Mouse (Mus musculus) hindbrain, embryonic 11.5 days (tissue): ENCODE results near the gene Serpina12. TPM values are rescaled to one million over a fixed set of nuclear protein-coding genes. Genes with fewer than 3 reads are reported as not detected.

Experiments used
- ATAC-seq: fragments of 200-750 bp; cut with Nextera tagmentation; 2 replicates; pipeline ENCODE4 v1.8.0; 2017; ENCODE audit warnings: mild to moderate bottlenecking, moderate TSS enrichment, moderate library complexity; ENCODE audit not compliant: low FRiP score
- DNase-seq: peaks from one replicate; pipeline ENCODE4 v3.0.0-alpha.2; 2015; ENCODE audit warnings: low spot score
- H3K27ac ChIP-seq: fragments of 300-500 bp; sonication (generic); 2 replicates; pipeline ENCODE4 v1.5.1; 2014; ENCODE audit warnings: mild to moderate bottlenecking, low read depth, low read length
- H3K27me3 ChIP-seq: fragments of 300-500 bp; sonication (generic); 2 replicates; pipeline ENCODE4 v1.6.1; 2014; ENCODE audit warnings: mild to moderate bottlenecking, low read length, moderate library complexity, mixed read lengths; ENCODE audit not compliant: control insufficient read depth, insufficient read depth
- H3K36me3 ChIP-seq: fragments of 300-500 bp; sonication (generic); 2 replicates; pipeline ENCODE4 v1.6.1; 2014; ENCODE audit warnings: mild to moderate bottlenecking, low read length, moderate library complexity, mixed read lengths; ENCODE audit not compliant: control insufficient read depth, insufficient read depth
- H3K4me1 ChIP-seq: fragments of 300-500 bp; sonication (generic); replicated peaks from 2 replicates; pipeline ENCODE4 v1.6.1; 2014; ENCODE audit warnings: low read length, mixed read lengths; ENCODE audit not compliant: control insufficient read depth, insufficient read depth
- H3K4me2 ChIP-seq: fragments of 300-500 bp; sonication (generic); replicated peaks from 2 replicates; pipeline ENCODE4 v1.6.1; 2014; ENCODE audit warnings: mild to moderate bottlenecking, low read depth, low read length
- H3K4me3 ChIP-seq: fragments of 300-500 bp; sonication (generic); 2 replicates; pipeline ENCODE4 v1.5.1; 2014; ENCODE audit warnings: low read depth, low read length
- H3K9ac ChIP-seq: fragments of 300-500 bp; sonication (generic); 2 replicates; pipeline ENCODE4 v1.6.1; 2014; ENCODE audit warnings: low read depth, low read length
- H3K9me3 ChIP-seq: fragments of 300-500 bp; sonication (generic); 2 replicates; pipeline ENCODE4 v1.6.1; 2016; ENCODE audit warnings: low read length; ENCODE audit not compliant: control insufficient read depth
- WGBS: fragments of 180-500 bp; shearing (Covaris S2); extraction: QIAGEN DNeasy Blood & Tissue Kit; methylation state at CpG from one replicate; pipeline ENCODE4 v1.1.7; 2014; 5-methylcytosine and 5-hydroxymethylcytosine counted together
- polyA plus RNA-seq: library from polyadenylated mRNA; unstranded; fragments of >200 nt; fragmentation: Nextera tagmentation; extraction: Ambion mirVana; gene quantifications from 2 replicates; pipeline ENCODE4 v1.2.1, GENCODE M21; 2014

The Serpina12 gene
- polyA plus RNA-seq, 1 experiment from 2014 or later, result not detected

DNA sequence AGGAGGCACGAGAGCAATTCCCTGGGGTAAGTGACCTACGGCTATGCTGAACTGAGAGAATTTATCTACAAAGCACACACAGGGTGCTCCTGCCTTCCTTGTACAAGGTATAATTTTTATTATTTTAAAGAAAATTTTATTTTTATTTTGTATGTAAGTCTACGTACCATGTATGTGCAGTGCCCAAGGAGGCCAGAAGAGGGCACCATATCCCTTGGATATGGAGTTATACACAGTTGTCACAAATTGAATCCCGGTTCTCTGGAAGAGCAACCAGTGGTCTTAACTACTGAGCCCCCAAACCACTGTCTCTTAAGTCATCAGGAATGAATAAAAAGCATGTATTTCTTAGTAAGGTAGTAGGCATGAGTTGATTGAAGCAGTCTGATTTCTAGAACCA is 59.3 kb downstream of the Serpina12 start:
- Histone ChIP-seq H3K9ac (no peak overlapping the region), H3K36me3 (no peaks in the 10 kb centered on the region), H3K4me1 (no peaks in the 10 kb centered on the region), H3K4me2 (no peak overlapping the region), H3K27ac (no peak overlapping the region), H3K27me3 (no peaks in the 10 kb centered on the region), H3K9me3 (no peaks in the 10 kb centered on the region), H3K4me3 (no peak overlapping the region)
- ATAC-seq (no peak), DNase-seq (peak; percentile 65)
- WGBS, result 63% methylated on average over 4 of the region's 4 CpGs

GRCm38 (mm10) chr12:103981646-103982360 is 62.4 kb downstream of the Serpina12 start:
- Histone ChIP-seq H3K4me2 (no peak overlapping the region), H3K9ac (no peak overlapping the region), H3K36me3 (no peaks in the 10 kb centered on the region), H3K27ac (no peak overlapping the region), H3K27me3 (no peaks in the 10 kb centered on the region), H3K4me1 (no peaks in the 10 kb centered on the region), H3K9me3 (no peaks in the 10 kb centered on the region), H3K4me3 (no peak overlapping the region)
- DNase-seq (no peak), ATAC-seq (no peak)
- WGBS, result 78% methylated on average over 7 of the region's 7 CpGs

Other genes starting within 250 kb of the Serpina12 start
- 0.33 TPM in 1 of 2 replicates, not detected in the other for gene Serpina1b, start 214.1 kb downstream of the Serpina12 start, polyA plus RNA-seq
- gene Serpina1a, start 180.9 kb downstream of the Serpina12 start, polyA plus RNA-seq, result not detected in 2 replicates
- not detected in 2 replicates for gene Serpina1c, start 139.6 kb downstream of the Serpina12 start, polyA plus RNA-seq
- gene Serpina1e, start 85.5 kb downstream of the Serpina12 start, polyA plus RNA-seq, result not detected in 2 replicates
- not detected in 2 replicates for gene Serpina11, start 54.5 kb downstream of the Serpina12 start, polyA plus RNA-seq
- not detected in 2 replicates for gene Serpina9, start 30.7 kb downstream of the Serpina12 start, polyA plus RNA-seq
- gene Serpina5, start 56.7 kb upstream of the Serpina12 start, polyA plus RNA-seq, result not detected in 2 replicates
- not detected in 2 replicates for gene Serpina3a, start 68.3 kb upstream of the Serpina12 start, polyA plus RNA-seq
- gene Serpina3b, start 83.6 kb upstream of the Serpina12 start, polyA plus RNA-seq, result not detected in 2 replicates
- not detected in 2 replicates for gene Serpina3c, start 109.4 kb upstream of the Serpina12 start, polyA plus RNA-seq
- gene Serpina3f, start 170.1 kb upstream of the Serpina12 start, polyA plus RNA-seq, result 0.28 and 0.37 TPM in 2 replicates
- gene Serpina3g, start 191.8 kb upstream of the Serpina12 start, polyA plus RNA-seq, result 0.14 and 0.47 TPM in 2 replicates
- 0.40 TPM in 1 of 2 replicates, not detected in the other for gene Serpina3i, start 218.7 kb upstream of the Serpina12 start, polyA plus RNA-seq